Mouse (Mus musculus) lung, adult 18-20 months (tissue): ENCODE data around the gene Cxadr.
"Not testable (repeated sequence)": the region's sequence is repeated elsewhere in the genome, so short reads cannot be mapped to it uniquely, and the experiment has no call there.

ENCODE experiments used
- DNase-seq, 2 experiments: peaks; one replicate each; pipeline ENCODE4 v3.0.0; 2022; ENCODE audit warnings: mixed read lengths in 2 of 2

Cxadr gene

GRCm38 (mm10) chr16:78307476-78308192, 6.3 kb downstream of the Cxadr start:
- DNase-seq = peak in 1 of 2 experiments; percentile 35

- DNase-seq = no peak
These were observed 8.0 kb downstream of the Cxadr start for GRCm38 (mm10) chr16:78309258-78309657.

- DNase-seq = peak in 1 of 2 experiments; percentile 21
These were observed 12.0 kb downstream of the Cxadr start for GRCm38 (mm10) chr16:78313135-78313887.

GRCm38 (mm10) chr16:78314026-78314425, 12.7 kb downstream of the Cxadr start:
- DNase-seq = no peak

GRCm38 (mm10) chr16:78316849-78317248, 15.6 kb downstream of the Cxadr start:
- peak; percentile 61 to 72 for DNase-seq

GRCm38 (mm10) chr16:78317960-78318359, 16.7 kb downstream of the Cxadr start:
- DNase-seq = peak; percentile 35 to 70

GRCm38 (mm10) chr16:78319711-78320110, 18.4 kb downstream of the Cxadr start:
- no peak for DNase-seq

- no peak for DNase-seq
These were observed 20.3 kb downstream of the Cxadr start for GRCm38 (mm10) chr16:78321559-78321958.

- no peak for DNase-seq
These were observed 20.9 kb downstream of the Cxadr start for GRCm38 (mm10) chr16:78322140-78322539.

GRCm38 (mm10) chr16:78325972-78326848, 24.9 kb downstream of the Cxadr start:
- no peak for DNase-seq

GRCm38 (mm10) chr16:78327562-78327961, 26.3 kb downstream of the Cxadr start:
- no peak for DNase-seq

GRCm38 (mm10) chr16:78327999-78328398, 26.7 kb downstream of the Cxadr start:
- DNase-seq = no peak

- no peak for DNase-seq
These were observed 35.9 kb downstream of the Cxadr start for GRCm38 (mm10) chr16:78337226-78337625.

GRCm38 (mm10) chr16:78341356-78341755, 40.1 kb downstream of the Cxadr start:
- no peak for DNase-seq

GRCm38 (mm10) chr16:78342767-78343166, 41.5 kb downstream of the Cxadr start:
- DNase-seq = no peak

- DNase-seq = no peak
These were observed 42.5 kb downstream of the Cxadr start for GRCm38 (mm10) chr16:78343792-78344191.

GRCm38 (mm10) chr16:78346662-78347327, 45.5 kb downstream of the Cxadr start:
- no peak for DNase-seq

- peak; percentile 15 to 25 for DNase-seq
These were observed 46.1 kb downstream of the Cxadr start for GRCm38 (mm10) chr16:78347328-78347926.

- DNase-seq = no peak
These were observed 56.5 kb downstream of the Cxadr start for GRCm38 (mm10) chr16:78357757-78358156.

GRCm38 (mm10) chr16:78361466-78361865, 60.2 kb downstream of the Cxadr start:
- DNase-seq = no peak

GRCm38 (mm10) chr16:78364554-78364953, 63.3 kb downstream of the Cxadr start:
- not testable (repeated sequence) for DNase-seq

- peak; percentile 29 to 56 for DNase-seq
These were observed 70.3 kb downstream of the Cxadr start for GRCm38 (mm10) chr16:78371491-78372046.
